Mouse (Mus musculus) heart, embryonic 14.5 days (tissue): ENCODE measurements at regions not wholly inside any gene's neighbourhood (a gene's known extent, or its start where the extent isn't known, plus 50 kb on each side); places are given as distances from the start of the nearest gene placed in this dataset.

ENCODE experiments used
- ATAC-seq: fragments of 200-750 bp; cut with Nextera tagmentation; 2 replicates; pipeline ENCODE4 v1.8.0; 2017; ENCODE audit warnings: low read depth, moderate TSS enrichment; ENCODE audit not compliant: insufficient number of reproducible peaks, insufficient read depth, low FRiP score
- H3K27ac ChIP-seq, 2 experiments: fragments of 200-500 bp in 1 of 2; fragments of 300-500 bp in 1 of 2; sonication (generic) in 1 of 2; replicated peaks in 1 of 2; 2 replicates each; pipeline ENCODE4 v1.5.1; 2012 to 2014; ENCODE audit warnings: low read depth in 2 of 2, low read length in 2 of 2, control low read depth in 1 of 2, mild to moderate bottlenecking in 1 of 2, mixed read lengths in 1 of 2; ENCODE audit not compliant: control insufficient read depth in 1 of 2, insufficient read depth in 1 of 2
- H3K27me3 ChIP-seq: fragments of 300-500 bp; sonication (generic); 2 replicates; pipeline ENCODE4 v1.6.1; 2014; ENCODE audit warnings: mild to moderate bottlenecking, low read length, control low read depth; ENCODE audit not compliant: control insufficient read depth, insufficient read depth
- H3K36me3 ChIP-seq: fragments of 300-500 bp; sonication (generic); 2 replicates; pipeline ENCODE4 v1.6.1; 2014; ENCODE audit warnings: mild to moderate bottlenecking, control low read depth, low read length, mixed read lengths; ENCODE audit not compliant: control insufficient read depth, insufficient read depth
- H3K4me1 ChIP-seq, 2 experiments: fragments of 200-500 bp in 1 of 2; fragments of 300-500 bp in 1 of 2; sonication (generic) in 1 of 2; 2 replicates each; pipeline ENCODE4 v1.6.1; 2012 to 2014; ENCODE audit warnings: low read length in 2 of 2, control low read depth in 1 of 2, mixed read lengths in 1 of 2; ENCODE audit not compliant: control insufficient read depth in 2 of 2, insufficient read depth in 2 of 2
- H3K4me2 ChIP-seq: fragments of 300-500 bp; sonication (generic); 2 replicates; pipeline ENCODE4 v1.6.1; 2014; ENCODE audit warnings: mild to moderate bottlenecking, low read length
- H3K4me3 ChIP-seq, 2 experiments: fragments of 200-500 bp in 1 of 2; fragments of 300-500 bp in 1 of 2; sonication (generic) in 1 of 2; 2 replicates each; pipeline ENCODE4 v1.5.1; 2012 to 2014; ENCODE audit warnings: low read length in 2 of 2, mild to moderate bottlenecking in 2 of 2, control low read depth in 1 of 2, low read depth in 1 of 2, moderate library complexity in 1 of 2; ENCODE audit not compliant: control insufficient read depth in 1 of 2, insufficient read depth in 1 of 2
- H3K9ac ChIP-seq: fragments of 300-500 bp; sonication (generic); 2 replicates; pipeline ENCODE4 v1.6.1; 2014; ENCODE audit warnings: mild to moderate bottlenecking, low read length
- H3K9me3 ChIP-seq: fragments of 300-500 bp; sonication (generic); 2 replicates; pipeline ENCODE4 v1.6.1; 2016; ENCODE audit warnings: low read length, control low read depth; ENCODE audit not compliant: control insufficient read depth
- WGBS: fragments of 180-500 bp; shearing (Covaris S2); extraction: QIAGEN DNeasy Blood & Tissue Kit; methylation state at CpG from one replicate; pipeline ENCODE4 v1.1.7; 2014; 5-methylcytosine and 5-hydroxymethylcytosine counted together

GRCm38 (mm10) chr5:80659043-80659442 lies 360.9 kb upstream of the Adgrl3 start:
- 60% methylated on average over 5 of the region's 5 CpGs for WGBS
- no peak overlapping the region for H3K27ac ChIP-seq
- H3K27me3 ChIP-seq: no peaks in the 10 kb centered on the region
- H3K36me3 ChIP-seq: no peaks in the 10 kb centered on the region
- H3K9me3 ChIP-seq: no peaks in the 10 kb centered on the region
- no peak overlapping the region for H3K4me3 ChIP-seq
- H3K9ac ChIP-seq: no peak overlapping the region
- ATAC-seq: no peak
- no peak overlapping the region for H3K4me2 ChIP-seq
- no peaks in the 10 kb centered on the region for H3K4me1 ChIP-seq

- Histone ChIP-seq H3K4me3 (no peak overlapping the region), H3K27ac (no peak overlapping the region), H3K27me3 (no peaks in the 10 kb centered on the region), H3K9me3 (no peaks in the 10 kb centered on the region), H3K4me1 (no peaks in the 10 kb centered on the region), H3K9ac (no peak overlapping the region), H3K36me3 (no peaks in the 10 kb centered on the region), H3K4me2 (no peak overlapping the region)
- ATAC-seq: no peak
- WGBS: 54% methylated on average over 3 of the region's 3 CpGs
These were observed 360.4 kb upstream of the Adgrl3 start for GRCm38 (mm10) chr5:80659530-80659929.

- 76% methylated on average over 7 of the region's 7 CpGs for WGBS
- Histone ChIP-seq H3K36me3 (no peaks in the 10 kb centered on the region), H3K9me3 (no peaks in the 10 kb centered on the region), H3K4me2 (no peak overlapping the region), H3K27ac (no peak overlapping the region), H3K9ac (no peak overlapping the region), H3K4me3 (no peak overlapping the region), H3K4me1 (no peaks in the 10 kb centered on the region), H3K27me3 (no peaks in the 10 kb centered on the region)
- ATAC-seq: no peak
These were observed 349.5 kb upstream of the Adgrl3 start for GRCm38 (mm10) chr5:80670258-80670947.

- no peaks in the 10 kb centered on the region for H3K27me3 ChIP-seq
- 66% methylated on average over 2 of the region's 2 CpGs for WGBS
- ATAC-seq: no peak
- H3K4me3 ChIP-seq: no peak overlapping the region
- no peaks in the 10 kb centered on the region for H3K36me3 ChIP-seq
- no peak overlapping the region for H3K9ac ChIP-seq
- H3K4me2 ChIP-seq: no peak overlapping the region
- H3K9me3 ChIP-seq: no peaks in the 10 kb centered on the region
- no peaks in the 10 kb centered on the region for H3K4me1 ChIP-seq
- H3K27ac ChIP-seq: no peak overlapping the region
These were observed 336.5 kb upstream of the Adgrl3 start for GRCm38 (mm10) chr5:80683431-80683830.

- Histone ChIP-seq H3K4me1 (no peaks in the 10 kb centered on the region), H3K4me3 (no peak overlapping the region), H3K9ac (no peak overlapping the region), H3K27ac (no peak overlapping the region), H3K9me3 (no peaks in the 10 kb centered on the region), H3K27me3 (no peaks in the 10 kb centered on the region), H3K4me2 (no peak overlapping the region), H3K36me3 (no peaks in the 10 kb centered on the region)
- no peak for ATAC-seq
- WGBS: 88% methylated on average over 2 of the region's 2 CpGs
These were observed 319.1 kb upstream of the Adgrl3 start for GRCm38 (mm10) chr5:80700848-80701247.

- no peak overlapping the region for H3K9ac ChIP-seq
- H3K36me3 ChIP-seq: no peaks in the 10 kb centered on the region
- H3K4me3 ChIP-seq: no peak overlapping the region
- H3K27me3 ChIP-seq: no peaks in the 10 kb centered on the region
- H3K27ac ChIP-seq: no peak overlapping the region
- WGBS: 77% methylated on average over 2 of the region's 2 CpGs
- H3K4me2 ChIP-seq: no peak overlapping the region
- ATAC-seq: no peak
- H3K4me1 ChIP-seq: no peaks in the 10 kb centered on the region
- H3K9me3 ChIP-seq: no peaks in the 10 kb centered on the region
These were observed 315.2 kb upstream of the Adgrl3 start for GRCm38 (mm10) chr5:80704732-80705131.

GRCm38 (mm10) chr5:80706645-80707056 lies 313.3 kb upstream of the Adgrl3 start:
- Histone ChIP-seq H3K9me3 (no peaks in the 10 kb centered on the region), H3K4me1 (no peaks in the 10 kb centered on the region), H3K27me3 (no peaks in the 10 kb centered on the region), H3K36me3 (no peaks in the 10 kb centered on the region), H3K4me3 (peak overlapping the region; percentile 21 to 23), H3K4me2 (peak overlapping the region; percentile 47), H3K27ac (peak overlapping the region; percentile 6 to 28; a peak in 1 of 4 replicates), H3K9ac (no peak overlapping the region)
- ATAC-seq: peak; percentile 64; the same call in 1 of the 2 replicates
- WGBS: 37% methylated on average over 8 of the region's 8 CpGs
